20 mouse cellular contexts compared by ENCODE assay signal in genomic region chr9:110568309-110568708, GRCm38 (mm10). TPM values are rescaled to one million over a fixed set of nuclear protein-coding genes. Genes with fewer than 3 reads are reported as not detected.
DNase-seq lines count a peak whose midpoint lies in the region; ATAC-seq and TF ChIP-seq lines count a peak whose summit lies in the region.
"Had no signal": no experiment of that assay in that cellular context is flagged by ENCODE, and none has a peak within 500 bp of the region (broad histone marks: within the 10 kb centered on the region; RNA-seq: fewer than 3 reads in every experiment).

No protein-coding gene starts in this region.

- ATAC-seq in forebrain, postnatal 0 days, result no peak
- ATAC-seq in forebrain, embryonic 13.5 days, result no peak
- ATAC-seq in lung, embryonic 14.5 days (ENCODE audit: insufficient read depth), result no peak

- H3K4me1 ChIP-seq in forebrain, postnatal 0 days (ENCODE audit: insufficient read depth), result no peaks in the 10 kb centered on the region
- H3K4me1 ChIP-seq in forebrain, embryonic 13.5 days, result no peaks in the 10 kb centered on the region
- no peaks in the 10 kb centered on the region for H3K4me1 ChIP-seq in lung, embryonic 14.5 days (ENCODE audit: insufficient read depth)
- no peaks in the 10 kb centered on the region for H3K4me1 ChIP-seq in lung, adult 2 months (ENCODE audit: control insufficient read depth, insufficient read depth, low read length)
- H3K4me1 ChIP-seq: embryonic facial prominence, embryonic 12.5 days; forebrain, embryonic 10.5 days; hindbrain, embryonic 15.5 days; kidney, embryonic 15.5 days; limb, embryonic 12.5 days; midbrain, embryonic 12.5 days; neural tube, embryonic 15.5 days had no signal

- H3K27ac ChIP-seq in forebrain, postnatal 0 days (ENCODE audit: low read depth, low read length), result no peak overlapping the region
- no peak overlapping the region for H3K27ac ChIP-seq in forebrain, embryonic 13.5 days
- no peak overlapping the region for H3K27ac ChIP-seq in lung, embryonic 14.5 days (ENCODE audit: low read depth)
- H3K27ac ChIP-seq: embryonic facial prominence, embryonic 12.5 days; forebrain, embryonic 10.5 days; hindbrain, embryonic 15.5 days; kidney, embryonic 15.5 days; limb, embryonic 12.5 days; midbrain, embryonic 12.5 days; neural tube, embryonic 15.5 days had no signal

- no peak overlapping the region for H3K4me3 ChIP-seq in forebrain, postnatal 0 days (ENCODE audit: low read depth, low read length)
- H3K4me3 ChIP-seq in forebrain, embryonic 13.5 days, result no peak overlapping the region
- H3K4me3 ChIP-seq in lung, embryonic 14.5 days (ENCODE audit: low read depth, low read length), result no peak overlapping the region
- no peak overlapping the region for H3K4me3 ChIP-seq in lung, adult 2 months (replicated peaks; ENCODE audit: extremely low read depth, low read depth, low read length)
- H3K4me3 ChIP-seq: embryonic facial prominence, embryonic 12.5 days; forebrain, embryonic 10.5 days; hindbrain, embryonic 15.5 days; kidney, embryonic 15.5 days; limb, embryonic 12.5 days; midbrain, embryonic 12.5 days; neural tube, embryonic 15.5 days had no signal

- H3K36me3 ChIP-seq in forebrain, postnatal 0 days (ENCODE audit: insufficient read depth), result peaks cover 54% of the 10 kb centered on the region
- peaks cover 83% of the 10 kb centered on the region for H3K36me3 ChIP-seq in forebrain, embryonic 13.5 days (ENCODE audit: poor library complexity, severe bottlenecking)
- peaks cover 78% of the 10 kb centered on the region for H3K36me3 ChIP-seq in lung, embryonic 14.5 days (ENCODE audit: insufficient read depth)

- DNase-seq in forebrain, postnatal 0 days, result no peak
- peak; percentile 26 for DNase-seq in lung, embryonic 14.5 days
- DNase-seq in lung, adult 2 months, result no peak
- peak; percentile 4 for DNase-seq in MEL-GATA-1-ER (ENCODE audit: extremely low read depth, low read depth)
- peak; percentile 5 for DNase-seq in retina, embryonic 14.5 days (ENCODE audit: low spot score)
- no peak for DNase-seq in natural killer cell, adult 2 months (ENCODE audit: low spot score in 2 of 2)
- no peak for DNase-seq in cerebellum, adult 18-20 months
- DNase-seq: cerebellum, postnatal 10 days; gastrocnemius, postnatal 25 days; layer of hippocampus, postnatal 36 days; lung, postnatal 10 days; thymus, adult 18-20 months had no signal

- 0 out of 2 replicates have a peak, but pooled peaks have one; percentile 30 for TF ChIP-seq CTCF in forebrain, postnatal 0 days (IDR thresholded peaks at IDR 0.05; ENCODE audit: low read depth)
- no peak; the same call in 1 of the 2 replicates for TF ChIP-seq CTCF in lung, embryonic 14.5 days (IDR thresholded peaks at IDR 0.05; ENCODE audit: low read depth)
- no peak for TF ChIP-seq CTCF in lung, adult 2 months (IDR thresholded peaks at IDR 0.05; ENCODE audit: insufficient read depth, low read length)

- no peaks in the 10 kb centered on the region for H3K9me3 ChIP-seq in forebrain, postnatal 0 days (ENCODE audit: low read length)
- H3K9me3 ChIP-seq in forebrain, embryonic 13.5 days (replicated peaks), result no peaks in the 10 kb centered on the region
- H3K9me3 ChIP-seq in lung, embryonic 14.5 days (ENCODE audit: low read depth, low read length), result no peaks in the 10 kb centered on the region
- H3K9me3 ChIP-seq: embryonic facial prominence, embryonic 12.5 days; forebrain, embryonic 10.5 days; hindbrain, embryonic 15.5 days; kidney, embryonic 15.5 days; limb, embryonic 12.5 days; midbrain, embryonic 12.5 days; neural tube, embryonic 15.5 days had no signal

- H3K4me2 ChIP-seq in forebrain, postnatal 0 days (ENCODE audit: low read depth), result no peak overlapping the region
- no peak overlapping the region for H3K4me2 ChIP-seq in forebrain, embryonic 13.5 days
- H3K4me2 ChIP-seq in lung, embryonic 14.5 days, result no peak overlapping the region
- H3K4me2 ChIP-seq: embryonic facial prominence, embryonic 12.5 days; hindbrain, embryonic 15.5 days; kidney, embryonic 15.5 days; limb, embryonic 12.5 days; midbrain, embryonic 12.5 days; neural tube, embryonic 15.5 days had no signal

- TF ChIP-seq POLR2A in lung, adult 2 months (IDR thresholded peaks at IDR 0.05; ENCODE audit: borderline replicate concordance, extremely low read depth, low read depth, low read length), result no peak

- H3K27me3 ChIP-seq in forebrain, postnatal 0 days (ENCODE audit: insufficient read depth, low read length), result no peaks in the 10 kb centered on the region
- H3K27me3 ChIP-seq in forebrain, embryonic 13.5 days, result no peaks in the 10 kb centered on the region
- H3K27me3 ChIP-seq in lung, embryonic 14.5 days (ENCODE audit: insufficient read depth, low read length), result no peaks in the 10 kb centered on the region
- H3K27me3 ChIP-seq: embryonic facial prominence, embryonic 12.5 days; hindbrain, embryonic 15.5 days; kidney, embryonic 15.5 days; limb, embryonic 12.5 days; midbrain, embryonic 12.5 days; neural tube, embryonic 15.5 days had no signal

- H3K9ac ChIP-seq in forebrain, postnatal 0 days, result no peak overlapping the region
- no peak overlapping the region for H3K9ac ChIP-seq in forebrain, embryonic 13.5 days
- H3K9ac ChIP-seq in lung, embryonic 14.5 days, result no peak overlapping the region
- H3K9ac ChIP-seq: embryonic facial prominence, embryonic 12.5 days; hindbrain, embryonic 15.5 days; kidney, embryonic 15.5 days; limb, embryonic 12.5 days; midbrain, embryonic 12.5 days; neural tube, embryonic 15.5 days had no signal

RNA-seq across cellular contexts. Expression of gene Setd2, which starts 35.9 kb away (rescaled TPM):
- total RNA-seq in forebrain, postnatal 0 days (2014; rRNA removed), result 74.6 and 86.4 TPM in 2 replicates
- 13.2 and 21.3 TPM in 2 replicates for polyA plus RNA-seq in forebrain, postnatal 0 days (2015; fragmentation: Nextera tagmentation; extraction: Ambion mirVana)
- 39.7 and 41.8 TPM in 2 replicates for polyA plus RNA-seq in forebrain, embryonic 13.5 days (2015; fragmentation: Nextera tagmentation; extraction: Ambion mirVana)
- 51.4 and 55.6 TPM in 2 replicates for polyA plus RNA-seq in lung, embryonic 14.5 days (2014; fragmentation: Nextera tagmentation; extraction: Ambion mirVana)
- polyA plus RNA-seq in lung, adult 2 months (2012; rRNA removed), result 34.6 and 42.6 TPM in 2 replicates

RNA-seq across cellular contexts. Expression of gene Nradd, which starts 55.9 kb away (rescaled TPM):
- total RNA-seq in forebrain, postnatal 0 days (2014; rRNA removed), result 21.3 and 22.5 TPM in 2 replicates
- 19.1 and 27.2 TPM in 2 replicates for polyA plus RNA-seq in forebrain, postnatal 0 days (2015; fragmentation: Nextera tagmentation; extraction: Ambion mirVana)
- 30.0 and 31.5 TPM in 2 replicates for polyA plus RNA-seq in forebrain, embryonic 13.5 days (2015; fragmentation: Nextera tagmentation; extraction: Ambion mirVana)
- 26.7 and 29.9 TPM in 2 replicates for polyA plus RNA-seq in lung, embryonic 14.5 days (2014; fragmentation: Nextera tagmentation; extraction: Ambion mirVana)
- polyA plus RNA-seq in lung, adult 2 months (2012; rRNA removed), result 20.0 and 22.9 TPM in 2 replicates

Comparison
In these comparisons a context has a peak if more than half of its experiments do, and no peak if none do; other contexts are left out.
1. DNase-seq: peak in lung, embryonic 14.5 days (single experiment), MEL-GATA-1-ER (single experiment) and retina, embryonic 14.5 days (single experiment); none in forebrain, postnatal 0 days (single experiment), lung, adult 2 months (single experiment), natural killer cell, adult 2 months (0 of 2) and cerebellum, adult 18-20 months (0 of 2).